Mouse (Mus musculus) forebrain, postnatal 0 days (tissue): Measurements from ENCODE around the gene Il4. TPM values are rescaled to one million over a fixed set of nuclear protein-coding genes. Genes with fewer than 3 reads are reported as not detected.

ENCODE experiments used
- ATAC-seq: fragments of 200-750 bp; cut with Nextera tagmentation; 2 replicates; pipeline ENCODE4 v1.8.0; 2017; ENCODE audit warnings: mild to moderate bottlenecking, moderate library complexity
- DNase-seq: peaks from one replicate; pipeline ENCODE4 v3.0.0-alpha.2; 2015
- H3K27ac ChIP-seq: fragments of 300-500 bp; sonication (generic); 2 replicates; pipeline ENCODE4 v1.5.1; 2014; ENCODE audit warnings: low read depth, mild to moderate bottlenecking, antibody characterized with exemption, low read length, moderate library complexity, mixed read lengths
- H3K27me3 ChIP-seq: fragments of 300-500 bp; sonication (generic); 2 replicates; pipeline ENCODE4 v1.6.1; 2014; ENCODE audit warnings: mild to moderate bottlenecking, low read length, mixed read lengths; ENCODE audit not compliant: insufficient read depth
- H3K36me3 ChIP-seq: fragments of 300-500 bp; sonication (generic); 2 replicates; pipeline ENCODE4 v1.6.1; 2014; ENCODE audit warnings: mild to moderate bottlenecking, moderate library complexity; ENCODE audit not compliant: insufficient read depth
- H3K4me1 ChIP-seq: fragments of 300-500 bp; sonication (generic); 2 replicates; pipeline ENCODE4 v1.6.1; 2014; ENCODE audit warnings: antibody characterized with exemption; ENCODE audit not compliant: insufficient read depth
- H3K4me2 ChIP-seq: fragments of 300-500 bp; sonication (generic); 2 replicates; pipeline ENCODE4 v1.6.1; 2014; ENCODE audit warnings: low read depth, mild to moderate bottlenecking, moderate library complexity
- H3K4me3 ChIP-seq: fragments of 300-500 bp; sonication (generic); 2 replicates; pipeline ENCODE4 v1.5.1; 2014; ENCODE audit warnings: low read depth, low read length, mixed read lengths
- H3K9ac ChIP-seq: fragments of 300-500 bp; sonication (generic); 2 replicates; pipeline ENCODE4 v1.6.1; 2014; ENCODE audit warnings: mild to moderate bottlenecking
- H3K9me3 ChIP-seq: fragments of 300-500 bp; sonication (generic); 2 replicates; pipeline ENCODE4 v1.6.1; 2016; ENCODE audit warnings: low read length
- CTCF ChIP-seq: sonication (generic); IDR thresholded peaks from 2 replicates; pipeline ENCODE4 v1.5.1; 2016; ENCODE audit warnings: antibody characterized with exemption, control low read depth, low read depth
- WGBS: fragments of 180-500 bp; shearing (Covaris S2); extraction: QIAGEN DNeasy Blood & Tissue Kit; methylation state at CpG from one replicate; pipeline ENCODE4 v1.1.7; 2014; 5-methylcytosine and 5-hydroxymethylcytosine counted together
- polyA plus RNA-seq: library from polyadenylated mRNA; unstranded; fragments of >200 nt; fragmentation: Nextera tagmentation; extraction: Ambion mirVana; gene quantifications from 2 replicates; pipeline ENCODE4 v1.2.1, GENCODE M21; 2015
- total RNA-seq: library from RNA; depleted of rRNA; stranded (reverse); fragments of >200 nt; gene quantifications from 2 replicates; pipeline ENCODE4 v1.2.3, GENCODE M21; 2014

Il4 gene
- total and polyA plus RNA-seq, 2 experiments from 2014 or later, result 3.4 TPM; not detected in 1

DNA sequence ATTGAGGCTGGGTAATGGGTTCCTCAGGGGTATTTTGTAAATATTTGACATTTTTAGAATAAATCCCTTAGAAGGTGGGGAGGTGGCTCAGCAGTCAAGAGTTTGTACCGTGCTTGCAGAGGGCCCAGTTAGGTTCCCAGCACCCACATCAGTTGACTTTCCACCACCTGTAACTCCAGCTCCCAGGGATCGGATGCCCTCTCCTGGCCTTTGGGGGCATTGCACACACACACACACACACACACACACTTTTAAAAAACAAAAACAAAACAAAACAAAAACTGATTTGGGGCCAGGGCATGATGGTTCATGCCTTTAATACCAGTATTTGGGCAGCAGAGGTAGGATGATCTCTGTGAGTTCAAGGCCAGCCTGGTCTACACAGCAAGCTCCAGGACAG, 5.7 kb upstream of the Il4 start:
- TF ChIP-seq CTCF, result no peak
- no peak for ATAC-seq

GRCm38 (mm10) chr11:53623573-53623972, 5.1 kb upstream of the Il4 start:
- no peaks in the 10 kb centered on the region for H3K27me3 ChIP-seq
- no peaks in the 10 kb centered on the region for H3K36me3 ChIP-seq
- no peaks in the 10 kb centered on the region for H3K4me1 ChIP-seq
- no peak overlapping the region for H3K4me2 ChIP-seq
- TF ChIP-seq CTCF, result no peak
- no peak for DNase-seq
- 94% methylated on average over 9 of the region's 9 CpGs for WGBS
- H3K9me3 ChIP-seq, result no peaks in the 10 kb centered on the region
- H3K9ac ChIP-seq, result no peak overlapping the region
- no peak for ATAC-seq
- H3K27ac ChIP-seq, result no peak overlapping the region
- no peak overlapping the region for H3K4me3 ChIP-seq

More for the DNA sequence above, 5.7 kb upstream of the Il4 start:
- Histone ChIP-seq H3K4me2 (no peak overlapping the region), H3K27ac (no peak overlapping the region), H3K36me3 (no peaks in the 10 kb centered on the region), H3K4me3 (no peak overlapping the region), H3K4me1 (no peaks in the 10 kb centered on the region), H3K9me3 (no peaks in the 10 kb centered on the region), H3K9ac (no peak overlapping the region), H3K27me3 (no peaks in the 10 kb centered on the region)
- 99% methylated on average over 2 of the region's 2 CpGs for WGBS
- no peak for DNase-seq

GRCm38 (mm10) chr11:53622440-53622806, 4.0 kb upstream of the Il4 start:
- no peak overlapping the region for H3K27ac ChIP-seq
- H3K27me3 ChIP-seq, result no peaks in the 10 kb centered on the region
- no peak for TF ChIP-seq CTCF
- no peak for ATAC-seq
- no peak overlapping the region for H3K4me3 ChIP-seq
- H3K4me1 ChIP-seq, result no peaks in the 10 kb centered on the region
- WGBS, result 83% methylated on average over 6 of the region's 6 CpGs
- no peak overlapping the region for H3K9ac ChIP-seq
- no peaks in the 10 kb centered on the region for H3K36me3 ChIP-seq
- no peak overlapping the region for H3K4me2 ChIP-seq
- no peak for DNase-seq
- H3K9me3 ChIP-seq, result no peaks in the 10 kb centered on the region

- no peak for ATAC-seq
- 92% methylated on average over 11 of the region's 11 CpGs for WGBS
These were observed 3.3 kb upstream of the Il4 start for GRCm38 (mm10) chr11:53621582-53622439.

GRCm38 (mm10) chr11:53620094-53620493, 1.6 kb upstream of the Il4 start:
- Histone ChIP-seq H3K9me3 (no peaks in the 10 kb centered on the region), H3K4me1 (no peaks in the 10 kb centered on the region), H3K4me2 (no peak overlapping the region), H3K27ac (no peak overlapping the region), H3K36me3 (no peaks in the 10 kb centered on the region), H3K4me3 (no peak overlapping the region), H3K9ac (no peak overlapping the region), H3K27me3 (no peaks in the 10 kb centered on the region)
- ATAC-seq (no peak), DNase-seq (no peak)
- TF ChIP-seq CTCF, result no peak
- WGBS, result 86% methylated on average over 4 of the region's 4 CpGs

More at GRCm38 (mm10) chr11:53621582-53622439, 3.3 kb upstream of the Il4 start:
- Histone ChIP-seq H3K36me3 (no peaks in the 10 kb centered on the region), H3K27ac (no peak overlapping the region), H3K27me3 (no peaks in the 10 kb centered on the region), H3K4me1 (no peaks in the 10 kb centered on the region), H3K9me3 (no peaks in the 10 kb centered on the region), H3K4me3 (no peak overlapping the region), H3K9ac (no peak overlapping the region), H3K4me2 (no peak overlapping the region)
- DNase-seq, result no peak
- TF ChIP-seq CTCF, result no peak

DNA sequence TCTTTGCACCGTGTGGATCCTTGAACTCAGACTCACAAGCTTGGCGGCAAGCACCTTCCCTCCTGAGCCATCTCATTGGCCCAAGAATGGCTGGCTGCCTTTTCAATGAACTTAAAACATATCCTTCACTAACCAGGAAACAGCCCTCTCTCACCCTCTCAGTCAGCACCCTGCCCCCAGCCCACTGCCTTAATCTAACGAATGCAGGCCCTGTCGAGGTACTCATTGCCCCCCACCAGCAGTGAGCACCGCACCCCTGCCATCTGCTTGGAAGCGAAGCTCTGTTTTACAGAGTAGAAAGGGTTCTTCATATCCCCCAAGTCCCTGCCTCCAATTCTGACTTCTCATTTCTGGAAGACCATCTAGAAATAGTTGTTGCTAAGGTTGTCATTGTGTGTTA, 959 bp upstream of the Il4 start:
- Histone ChIP-seq H3K36me3 (no peaks in the 10 kb centered on the region), H3K4me3 (no peak overlapping the region), H3K4me1 (no peaks in the 10 kb centered on the region), H3K27ac (no peak overlapping the region), H3K27me3 (no peaks in the 10 kb centered on the region), H3K4me2 (no peak overlapping the region), H3K9me3 (no peaks in the 10 kb centered on the region), H3K9ac (no peak overlapping the region)
- DNase-seq (no peak), ATAC-seq (no peak)
- no peak for TF ChIP-seq CTCF
- WGBS, result 67% methylated on average over 6 of the region's 6 CpGs

DNA sequence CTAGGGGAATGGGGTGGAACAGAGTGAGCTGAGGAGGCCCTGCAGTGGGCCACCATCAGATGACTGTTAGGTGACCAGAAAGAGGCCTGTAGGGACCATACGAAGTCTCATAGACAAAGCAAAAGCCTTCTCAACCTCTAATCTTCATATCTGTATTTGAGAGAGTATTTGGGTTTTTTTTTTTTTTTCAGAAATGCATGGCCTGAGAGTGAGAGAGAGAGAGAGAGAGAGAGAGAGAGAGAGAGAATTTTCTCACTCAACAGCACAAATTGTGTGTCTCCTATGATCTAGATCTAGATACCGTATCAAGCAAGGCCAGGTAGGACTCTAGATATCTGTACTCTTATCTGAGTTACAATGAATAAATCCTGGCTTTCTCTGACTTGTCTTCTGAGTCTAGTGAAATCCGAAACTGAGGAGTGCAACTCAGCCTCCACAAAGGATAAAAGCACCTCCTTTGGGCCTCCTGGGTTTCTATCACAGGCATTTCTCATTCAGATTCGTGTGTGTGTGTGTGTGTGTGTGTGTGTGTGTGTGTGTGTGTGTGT, 833 bp downstream of the Il4 start:
- DNase-seq, result no peak
- no peaks in the 10 kb centered on the region for H3K4me1 ChIP-seq
- H3K9ac ChIP-seq, result no peak overlapping the region
- 64% methylated on average over 4 of the region's 4 CpGs for WGBS
- H3K4me2 ChIP-seq, result no peak overlapping the region
- ATAC-seq, result no peak
- no peaks in the 10 kb centered on the region for H3K27me3 ChIP-seq
- no peaks in the 10 kb centered on the region for H3K36me3 ChIP-seq
- H3K9me3 ChIP-seq, result no peaks in the 10 kb centered on the region
- TF ChIP-seq CTCF, result no peak
- H3K4me3 ChIP-seq, result no peak overlapping the region
- no peak overlapping the region for H3K27ac ChIP-seq
